In genomic region chr15:79950250-79951025, GRCm38 (mm10) we compare ENCODE assay signal across 8 mouse cellular contexts. TPM values are rescaled to one million over a fixed set of nuclear protein-coding genes. Genes with fewer than 3 reads are reported as not detected.
A peak's percentile ranks its signal among the peaks of the same experiment; 100 is the strongest.
DNase-seq lines count a peak whose midpoint lies in the region; ATAC-seq and TF ChIP-seq lines count a peak whose summit lies in the region.

No protein-coding gene starts in this region.

- WGBS in lung, adult 2 months = 3% methylated on average over 24 of the region's 24 CpGs
- WGBS in neural tube, embryonic 14.5 days = 4% methylated on average over 24 of the region's 24 CpGs

- peak overlapping the region; percentile 31; the same call in 1 of the 2 replicates for H3K27ac ChIP-seq in neural tube, embryonic 14.5 days (ENCODE audit: low read depth, low read length)

- DNase-seq in 3T3-L1 (ENCODE audit: low read depth, low spot score) (peak; percentile 67), NIH3T3 (ENCODE audit: low read depth) (peak; percentile 73)
- peak; percentile 65 for DNase-seq in heart, adult 8-10 months (ENCODE audit: low spot score)
- DNase-seq in kidney, adult 18-20 months = peak; percentile 77
- DNase-seq in lung, adult 2 months = peak; percentile 76
- DNase-seq in thymus, postnatal 36 days = peak; percentile 84

- H3K9ac ChIP-seq in neural tube, embryonic 14.5 days (replicated peaks; ENCODE audit: low read depth, low read length) = peak overlapping the region; percentile 55

- H3K4me1 ChIP-seq in lung, adult 2 months (ENCODE audit: control insufficient read depth, insufficient read depth, low read length) = peaks cover 23% of the 10 kb centered on the region
- H3K4me1 ChIP-seq in neural tube, embryonic 14.5 days (ENCODE audit: control insufficient read depth, insufficient read depth, low read length) = peaks cover 15% of the 10 kb centered on the region

- H3K4me2 ChIP-seq in neural tube, embryonic 14.5 days (ENCODE audit: low read depth, low read length) = peak overlapping the region; percentile 62

- ATAC-seq in common myeloid progenitor, adult 5-6 weeks (replicated peaks; ENCODE audit: low read depth, poor library complexity, severe bottlenecking) = peak; percentile 65
- peak; percentile 75 for ATAC-seq in neural tube, embryonic 14.5 days (ENCODE audit: low read depth)

- no peaks in the 10 kb centered on the region for H3K9me3 ChIP-seq in neural tube, embryonic 14.5 days (ENCODE audit: control insufficient read depth, low read length)

- no peaks in the 10 kb centered on the region for H3K27me3 ChIP-seq in neural tube, embryonic 14.5 days (ENCODE audit: control insufficient read depth, insufficient read depth, low read length)

- peak; percentile 74 for TF ChIP-seq CTCF in lung, adult 2 months (IDR thresholded peaks at IDR 0.05; ENCODE audit: insufficient read depth, low read length)

- no peak overlapping the region for H3K4me3 ChIP-seq in lung, adult 2 months (replicated peaks; ENCODE audit: extremely low read depth, low read depth, low read length)
- peak overlapping the region; percentile 24 for H3K4me3 ChIP-seq in neural tube, embryonic 14.5 days (ENCODE audit: low read depth, low read length)

- H3K36me3 ChIP-seq in neural tube, embryonic 14.5 days (ENCODE audit: control insufficient read depth, insufficient read depth, low read length) = no peaks in the 10 kb centered on the region

- no peak for TF ChIP-seq POLR2A in lung, adult 2 months (IDR thresholded peaks at IDR 0.05; ENCODE audit: borderline replicate concordance, extremely low read depth, low read depth, low read length)

RNA-seq across cellular contexts. Expression of gene Cbx7, which starts 20.5 kb away (rescaled TPM):
- 3.4 and 5.5 TPM in 2 replicates for total RNA-seq in common myeloid progenitor, adult 5-6 weeks (2017)
- 10 to 100 TPM; 18.7 to 28.2 (median 21.1) TPM for total RNA-seq in heart, adult 8-10 months (2022)
- polyA plus RNA-seq in lung, adult 2 months (2012; rRNA removed) = 72.5 and 75.9 TPM in 2 replicates
- polyA plus RNA-seq in neural tube, embryonic 14.5 days (2014; fragmentation: Nextera tagmentation; extraction: Ambion mirVana) = 4.3 and 5.0 TPM in 2 replicates

RNA-seq across cellular contexts. Expression of gene Apobec3, which starts 59.0 kb away (rescaled TPM):
- total RNA-seq in common myeloid progenitor, adult 5-6 weeks (2017) = 188 and 214 TPM in 2 replicates
- total RNA-seq in heart, adult 8-10 months (2022) = 1 to 10 TPM; 7.2 to 8.4 (median 8.0) TPM
- 29.7 and 36.7 TPM in 2 replicates for polyA plus RNA-seq in lung, adult 2 months (2012; rRNA removed)
- polyA plus RNA-seq in neural tube, embryonic 14.5 days (2014; fragmentation: Nextera tagmentation; extraction: Ambion mirVana) = 2.3 and 6.0 TPM in 2 replicates

Comparison
In these comparisons a context has a peak if more than half of its experiments do, and no peak if none do; other contexts are left out.
1. RNA of gene Apobec3, which starts 59.0 kb away (total RNA-seq): 188 to 214 TPM in common myeloid progenitor, adult 5-6 weeks; 7.2 to 8.4 TPM in heart, adult 8-10 months; every median in the first group is over 10 times any median in the second.
2. Peak in every context shown above with its lines, with median percentiles within 50 percentile points of each other: DNase-seq.